Mouse (Mus musculus): ENCODE measurements around the gene Iqsec1.

DNA sequence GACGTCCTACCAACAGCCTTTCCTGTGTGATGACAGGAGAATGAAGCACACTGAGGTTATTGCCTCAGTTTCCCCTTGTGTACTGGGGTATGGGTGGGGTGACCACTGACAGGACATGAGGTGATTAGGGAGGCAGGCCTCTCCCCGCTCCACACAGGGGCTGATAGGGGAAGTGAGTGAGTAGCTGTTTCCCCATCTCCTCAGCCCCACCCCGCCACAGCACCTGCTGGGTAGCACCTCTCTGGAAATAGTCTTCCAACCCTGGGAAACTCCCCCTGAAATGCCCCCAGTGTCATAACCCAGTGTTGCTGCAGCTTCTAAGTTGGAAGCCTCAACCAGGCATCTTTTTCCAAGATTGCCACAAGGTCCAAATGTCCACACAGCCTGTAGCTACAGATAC, 236.9 kb downstream of the Iqsec1 start:
- TF ChIP-seq CTCF (conservative IDR thresholded peaks at IDR 0.05; ENCODE audit: low read length): no peak
- TF ChIP-seq POU5F1 (IDR thresholded peaks at IDR 0.05; ENCODE audit: borderline replicate concordance, low read length): no peak
